Mouse (Mus musculus) spleen, adult 2 months (tissue): ENCODE results near the gene Ccdc63. TPM values are rescaled to one million over a fixed set of nuclear protein-coding genes. Genes with fewer than 3 reads are reported as not detected.

ENCODE experiments used
- DNase-seq, 2 experiments: peaks; one replicate each; pipeline versions ENCODE4 v3.0.0 to v3.0.0-alpha.2; 2012 to 2021; ENCODE audit warnings: low spot score in 2 of 2, low read depth in 1 of 2
- H3K27ac ChIP-seq: fragments of 200-500 bp; 2 replicates; pipeline ENCODE4 v1.5.1; 2012; ENCODE audit warnings: low read length, inconsistent platforms; ENCODE audit not compliant: insufficient read depth
- H3K27me3 ChIP-seq: fragments of 200-500 bp; 2 replicates; pipeline ENCODE4 v1.6.1; 2012; ENCODE audit warnings: mild to moderate bottlenecking, moderate library complexity, low read length, inconsistent platforms; ENCODE audit not compliant: control insufficient read depth, insufficient read depth
- H3K36me3 ChIP-seq: fragments of 200-500 bp; 2 replicates; pipeline ENCODE4 v1.6.1; 2012; ENCODE audit warnings: mild to moderate bottlenecking, low read length, inconsistent platforms; ENCODE audit not compliant: control insufficient read depth, insufficient read depth
- H3K4me1 ChIP-seq: fragments of 200-500 bp; 2 replicates; pipeline ENCODE4 v1.6.1; 2011; ENCODE audit warnings: inconsistent platforms; ENCODE audit not compliant: control insufficient read depth, insufficient read depth, insufficient read length
- H3K4me3 ChIP-seq: fragments of 200-500 bp; 2 replicates; pipeline ENCODE4 v1.5.1; 2011; ENCODE audit warnings: mild to moderate bottlenecking, inconsistent platforms; ENCODE audit not compliant: insufficient read depth, insufficient read length; ENCODE audit errors: extremely low read depth
- CTCF ChIP-seq: fragments of 200-500 bp; IDR thresholded peaks from 2 replicates; pipeline ENCODE4 v1.5.1; 2011; ENCODE audit warnings: mild to moderate bottlenecking, inconsistent platforms; ENCODE audit not compliant: insufficient read depth, insufficient read length, insufficient replicate concordance; ENCODE audit errors: extremely low read depth
- POLR2A ChIP-seq: fragments of 200-500 bp; IDR thresholded peaks from 2 replicates; pipeline ENCODE4 v1.6.1; 2011; ENCODE audit warnings: low read depth, low read length, inconsistent platforms
- WGBS: fragments of 180-500 bp; shearing (Covaris S2); methylation state at CpG from one replicate; pipeline ENCODE4 v1.1.7; 2018; 5-methylcytosine and 5-hydroxymethylcytosine counted together
- polyA plus RNA-seq: library from polyadenylated mRNA; depleted of rRNA; stranded (reverse); fragments of >200 nt; gene quantifications from 2 replicates; pipeline ENCODE4 v1.2.3, GENCODE M21; 2012

The Ccdc63 gene
- polyA plus RNA-seq, 1 experiment, result 0.16 TPM

DNA sequence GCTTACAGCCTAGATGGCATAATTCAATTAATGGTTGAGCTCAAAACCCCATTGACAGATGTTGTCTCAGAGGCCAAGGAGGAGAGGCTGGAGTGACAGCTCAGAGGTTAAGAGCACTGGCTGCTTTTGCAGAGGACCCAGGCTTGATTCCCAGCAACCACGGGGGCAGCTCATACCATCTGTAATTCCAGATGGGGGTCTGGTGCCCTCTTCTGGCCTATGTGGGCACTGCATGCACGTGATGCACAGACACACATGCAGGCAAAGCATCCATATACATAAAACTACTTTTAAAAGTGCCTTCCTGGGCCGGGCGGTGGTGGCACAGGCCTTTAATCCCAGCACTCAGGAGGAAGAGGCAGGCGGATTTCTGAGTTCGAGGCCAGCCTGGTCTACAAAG is 24.4 kb downstream of the Ccdc63 start:
- H3K27me3 ChIP-seq, result no peaks in the 10 kb centered on the region
- no peaks in the 10 kb centered on the region for H3K4me1 ChIP-seq
- DNase-seq, result no peak
- H3K4me3 ChIP-seq, result no peak overlapping the region
- TF ChIP-seq CTCF, result no peak
- no peak for TF ChIP-seq POLR2A
- no peaks in the 10 kb centered on the region for H3K36me3 ChIP-seq
- WGBS, result 92% methylated on average over 6 of the region's 6 CpGs
- no peak overlapping the region for H3K27ac ChIP-seq

DNA sequence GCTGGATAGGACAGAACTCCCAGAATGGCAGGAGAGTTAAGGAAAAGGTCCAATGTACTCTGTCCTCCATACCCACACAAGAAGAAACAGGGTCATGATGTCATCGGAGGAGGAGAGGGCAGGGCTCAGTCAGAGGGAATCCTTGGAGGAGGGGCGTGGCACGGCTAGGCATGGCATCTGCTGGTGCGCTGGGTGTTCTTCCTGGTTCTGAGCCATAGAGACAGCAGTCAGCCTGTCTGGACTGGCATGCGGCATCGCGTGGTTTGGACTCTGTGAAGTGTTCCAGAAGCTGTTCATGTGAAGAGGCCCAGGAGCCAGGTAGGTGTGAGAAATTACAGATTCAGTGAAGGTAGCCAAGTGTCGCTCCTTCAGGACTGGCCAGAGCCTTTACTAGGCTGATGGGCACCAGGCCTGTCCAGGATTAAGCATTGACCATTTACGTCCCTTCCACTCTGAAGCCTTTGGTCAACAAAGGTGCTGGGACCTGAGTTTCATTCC is 25.3 kb downstream of the Ccdc63 start:
- DNase-seq, result no peak
- no peak for TF ChIP-seq CTCF
- no peak for TF ChIP-seq POLR2A
- 94% methylated on average over 9 of the region's 9 CpGs for WGBS
- Histone ChIP-seq H3K4me3 (no peak overlapping the region), H3K27ac (no peak overlapping the region), H3K27me3 (no peaks in the 10 kb centered on the region), H3K4me1 (no peaks in the 10 kb centered on the region), H3K36me3 (no peaks in the 10 kb centered on the region)

DNA sequence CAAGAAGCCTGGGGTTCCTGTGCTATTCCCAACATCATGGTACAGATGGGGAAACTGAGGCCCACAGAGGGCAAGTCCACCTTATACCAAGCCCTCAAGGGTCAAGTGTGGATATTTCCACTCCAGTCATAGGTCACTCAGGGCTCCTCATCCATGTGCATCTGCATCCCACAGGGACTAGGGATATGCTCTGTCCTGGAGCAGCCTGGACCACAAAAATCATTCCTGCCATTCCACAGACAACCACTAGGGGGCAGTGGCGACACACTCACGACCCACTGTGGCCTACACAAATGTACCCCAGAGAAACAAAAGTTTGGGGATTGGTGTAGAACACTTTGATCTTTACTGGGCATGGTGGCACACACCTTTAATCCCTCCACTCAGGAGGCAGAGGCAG is 26.4 kb downstream of the Ccdc63 start:
- peak in 1 of 2 experiments; percentile 51 for DNase-seq
- WGBS, result 0% methylated on average over 2 of the region's 2 CpGs

DNA sequence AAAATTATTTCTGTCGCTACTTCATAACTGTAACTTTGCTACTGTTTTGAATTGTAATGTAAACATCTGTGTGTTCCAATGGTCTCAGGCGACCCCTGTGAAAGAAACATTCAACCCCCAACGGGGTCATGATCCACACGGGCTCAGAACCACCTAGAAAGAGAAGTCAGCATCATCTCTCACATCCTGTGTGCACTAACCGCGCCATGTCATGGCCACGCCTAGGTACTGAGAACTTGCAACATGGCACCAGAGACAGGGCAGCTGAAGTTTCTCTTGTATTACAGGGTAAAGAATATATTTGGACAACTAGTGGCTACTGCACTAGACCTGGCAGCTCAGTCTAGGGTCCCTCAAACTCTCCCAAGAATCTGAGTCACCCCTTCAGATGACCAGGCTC is 27.2 kb downstream of the Ccdc63 start:
- Histone ChIP-seq H3K4me3 (no peak overlapping the region), H3K4me1 (0 out of 2 replicates have a peak, but pooled peaks cover 2% of the 10 kb centered on the region), H3K27ac (no peak overlapping the region), H3K36me3 (no peaks in the 10 kb centered on the region), H3K27me3 (no peaks in the 10 kb centered on the region)
- no peak for TF ChIP-seq CTCF
- TF ChIP-seq POLR2A, result no peak
- no peak for DNase-seq
- 68% methylated on average over 7 of the region's 7 CpGs for WGBS

More for the DNA sequence above, 26.4 kb downstream of the Ccdc63 start:
- Histone ChIP-seq H3K36me3 (no peaks in the 10 kb centered on the region), H3K4me1 (0 out of 2 replicates have a peak, but pooled peaks cover 2% of the 10 kb centered on the region), H3K27ac (no peak overlapping the region), H3K27me3 (no peaks in the 10 kb centered on the region), H3K4me3 (no peak overlapping the region)
- TF ChIP-seq CTCF (peak; percentile 77; the same call in 1 of the 2 replicates), POLR2A (no peak)

DNA sequence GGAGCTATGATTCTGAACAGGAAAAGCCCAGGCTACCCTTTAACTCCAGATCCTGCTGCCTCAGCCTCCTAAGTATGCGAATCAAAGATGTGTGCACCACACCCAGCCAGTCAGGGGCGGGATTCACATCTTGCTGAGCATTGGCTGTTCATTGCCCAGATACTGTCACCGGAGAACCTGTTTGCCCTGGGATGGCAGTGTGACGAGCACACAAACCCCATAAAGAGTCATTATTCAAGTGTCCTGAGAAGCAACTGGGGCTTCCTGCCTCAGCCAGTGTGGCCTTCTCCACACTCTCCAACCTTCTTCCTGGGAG is 28.7 kb downstream of the Ccdc63 start:
- Histone ChIP-seq H3K4me1 (0 out of 2 replicates have a peak, but pooled peaks cover 2% of the 10 kb centered on the region), H3K4me3 (no peak overlapping the region), H3K27ac (no peak overlapping the region), H3K27me3 (no peaks in the 10 kb centered on the region), H3K36me3 (no peaks in the 10 kb centered on the region)
- TF ChIP-seq POLR2A, result no peak
- 79% methylated on average over 4 of the region's 4 CpGs for WGBS
- DNase-seq, result no peak

DNA sequence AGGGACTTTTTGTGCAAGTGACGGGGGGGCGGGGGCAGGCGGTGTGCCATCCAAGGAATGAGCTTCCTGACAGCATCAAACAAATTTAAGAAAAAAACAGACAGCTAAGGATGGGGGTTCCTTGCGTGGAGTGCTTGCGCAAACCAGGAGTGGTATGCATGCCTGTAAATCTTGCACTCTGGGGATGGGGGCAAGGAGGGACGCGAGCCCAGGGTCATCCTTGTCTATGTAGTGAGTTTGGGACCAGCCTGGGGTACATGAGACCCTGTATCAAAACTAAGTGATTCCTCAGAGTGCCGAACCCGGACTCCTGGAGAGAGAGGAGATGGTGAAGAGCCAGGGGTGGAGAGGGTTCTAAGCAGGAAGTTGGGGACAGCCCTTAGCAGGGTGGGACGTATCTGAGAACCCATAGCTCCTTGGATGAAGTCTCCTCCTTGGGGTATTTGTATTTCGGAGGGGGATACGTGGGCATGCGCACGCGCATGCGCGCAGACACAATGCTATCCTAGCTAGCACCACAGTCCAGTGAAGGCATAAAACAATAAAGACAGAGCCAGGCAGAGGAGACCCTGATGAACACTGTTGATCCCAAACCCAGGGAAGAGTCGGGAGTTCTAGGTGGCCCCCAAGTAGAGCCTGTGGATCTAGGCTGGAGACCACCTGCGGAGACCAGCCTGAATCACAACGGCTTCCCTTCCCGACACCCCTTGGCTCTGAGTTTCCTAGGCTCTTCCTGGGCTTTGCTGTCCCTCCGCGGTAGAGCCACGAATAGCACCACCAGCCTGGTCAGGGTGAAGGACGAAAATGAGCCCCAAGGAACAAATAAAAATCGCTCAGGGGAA is 29.3 kb downstream of the Ccdc63 start:
- no peaks in the 10 kb centered on the region for H3K36me3 ChIP-seq
- no peak for TF ChIP-seq POLR2A
- TF ChIP-seq CTCF, result no peak

DNA sequence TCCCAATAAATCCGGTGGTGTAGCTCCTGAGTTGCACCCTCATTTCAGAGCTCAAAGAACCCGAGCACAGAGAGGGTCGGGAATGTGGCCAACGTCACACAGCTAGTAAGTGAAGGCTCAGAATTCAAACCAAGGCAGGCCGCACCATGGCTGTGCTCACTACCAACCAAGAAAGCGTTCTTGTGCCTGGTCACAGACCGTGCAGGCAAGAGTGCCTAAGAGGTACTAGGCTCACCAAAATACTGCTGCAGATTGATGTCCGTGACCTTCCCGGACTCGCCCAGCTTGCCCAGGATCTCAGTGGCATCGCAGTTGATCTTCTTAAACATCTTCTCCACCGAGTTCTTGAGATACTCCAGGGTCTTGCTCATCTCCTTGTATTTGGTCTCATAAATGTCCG is 30.0 kb downstream of the Ccdc63 start:
- TF ChIP-seq CTCF, result no peak
- TF ChIP-seq POLR2A, result no peak
- no peak overlapping the region for H3K4me3 ChIP-seq
- H3K27ac ChIP-seq, result no peak overlapping the region
- 93% methylated on average over 13 of the region's 13 CpGs for WGBS
- no peaks in the 10 kb centered on the region for H3K27me3 ChIP-seq
- H3K36me3 ChIP-seq, result no peaks in the 10 kb centered on the region
- 0 out of 2 replicates have a peak, but pooled peaks cover 2% of the 10 kb centered on the region for H3K4me1 ChIP-seq
- DNase-seq, result no peak

More for the DNA sequence above, 29.3 kb downstream of the Ccdc63 start:
- no peak for DNase-seq
- Histone ChIP-seq H3K27ac (no peak overlapping the region), H3K27me3 (no peaks in the 10 kb centered on the region), H3K4me3 (no peak overlapping the region), H3K4me1 (0 out of 2 replicates have a peak, but pooled peaks cover 2% of the 10 kb centered on the region)
- WGBS, result 84% methylated on average over 26 of the region's 26 CpGs
